Mouse (Mus musculus): ENCODE results near the gene Gm20388.

DNA sequence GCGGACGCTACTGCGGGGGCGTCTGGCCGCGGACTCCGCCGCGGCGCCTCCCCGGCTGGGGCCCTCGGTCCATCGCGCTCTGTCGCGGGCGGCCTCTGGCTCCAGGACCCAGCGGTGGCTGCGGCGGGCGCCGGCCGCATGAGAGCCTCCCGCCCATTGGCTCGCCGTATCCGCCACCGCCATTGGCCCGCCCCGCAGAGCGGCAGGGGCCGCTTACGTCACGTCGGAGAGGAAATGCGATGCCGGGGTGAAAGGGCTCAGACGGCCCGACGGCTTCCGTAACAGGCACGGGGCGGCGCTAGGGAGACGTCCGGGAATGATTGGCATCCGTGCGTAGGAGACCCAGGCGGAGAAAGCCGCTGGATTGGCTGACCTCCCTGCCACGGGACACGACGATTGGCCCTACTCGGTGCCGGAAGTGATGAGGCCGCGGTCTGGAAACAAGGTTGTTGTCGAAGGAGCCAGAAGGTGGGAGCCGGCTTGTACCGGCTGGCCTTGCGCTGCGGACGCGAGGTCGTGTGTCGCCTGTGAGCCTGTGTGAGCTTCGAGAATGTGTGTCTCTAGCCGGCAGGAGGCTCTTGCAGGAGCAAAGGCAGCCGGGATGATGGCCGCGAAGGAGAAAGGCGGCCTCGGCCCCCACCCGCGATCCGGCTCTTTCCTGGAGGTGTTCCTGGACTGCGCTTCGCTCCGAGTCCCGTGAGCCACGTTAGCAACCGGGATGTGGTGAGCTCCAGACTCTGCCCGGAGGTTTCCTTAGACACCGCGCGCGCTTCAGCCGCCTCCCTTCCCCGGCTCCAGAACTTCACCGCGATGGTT lies 3131.7 kb downstream of the Gm20388 start, which contains the start of gene Ankrd11:
- TF ChIP-seq CHD2 (IDR thresholded peaks at IDR 0.05; ENCODE audit: low read depth, low read length), result peak; percentile 76
- TF ChIP-seq HCFC1 (IDR thresholded peaks at IDR 0.05; ENCODE audit: borderline replicate concordance, insufficient read depth, low read length), result peak; percentile 71; the same call in 1 of the 2 replicates
- TF ChIP-seq ZC3H11A (IDR thresholded peaks at IDR 0.05; ENCODE audit: borderline replicate concordance, low read depth, low read length), result no peak
- no peak for TF ChIP-seq ZNF384 (IDR thresholded peaks at IDR 0.05; ENCODE audit: low read depth, low read length)
- TF ChIP-seq MAFK (IDR thresholded peaks at IDR 0.05; ENCODE audit: insufficient read depth, low read depth, low read length), result no peak
